Mouse (Mus musculus) brain, embryonic 18.5 days (tissue): ENCODE results near the gene Homer2.

Experiments used
- DNase-seq: peaks from one replicate; pipeline ENCODE4 v3.0.0-alpha.2; 2012; ENCODE audit warnings: low read depth, low spot score

The Homer2 gene

GRCm38 (mm10) chr7:81592686-81593085, 114.6 kb downstream of the Homer2 start:
- no peak for DNase-seq

- no peak for DNase-seq
Observed at GRCm38 (mm10) chr7:81587238-81587637, 120.1 kb downstream of the Homer2 start.

DNA sequence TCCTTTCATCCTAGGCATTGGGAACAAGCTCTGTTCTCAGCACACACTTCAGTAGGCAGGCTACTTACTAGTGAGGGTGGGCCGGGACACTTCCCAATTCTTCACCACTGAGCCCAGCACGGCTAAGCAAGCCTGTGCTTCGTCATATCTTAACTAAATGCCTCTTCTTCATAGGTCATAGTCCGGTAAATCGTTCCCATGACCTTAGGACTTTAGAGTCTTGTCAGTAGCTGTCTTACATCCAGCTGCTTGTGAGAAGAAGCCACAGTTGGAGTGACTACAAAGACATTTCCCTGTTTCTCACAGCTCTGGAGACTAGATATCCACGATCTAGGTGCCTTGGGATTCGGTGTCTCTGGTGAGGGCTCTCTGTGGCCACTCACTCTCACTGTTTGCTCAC, 122.0 kb downstream of the Homer2 start:
- DNase-seq: no peak

- DNase-seq: no peak
Observed at GRCm38 (mm10) chr7:81583512-81583911, 123.8 kb downstream of the Homer2 start.

DNA sequence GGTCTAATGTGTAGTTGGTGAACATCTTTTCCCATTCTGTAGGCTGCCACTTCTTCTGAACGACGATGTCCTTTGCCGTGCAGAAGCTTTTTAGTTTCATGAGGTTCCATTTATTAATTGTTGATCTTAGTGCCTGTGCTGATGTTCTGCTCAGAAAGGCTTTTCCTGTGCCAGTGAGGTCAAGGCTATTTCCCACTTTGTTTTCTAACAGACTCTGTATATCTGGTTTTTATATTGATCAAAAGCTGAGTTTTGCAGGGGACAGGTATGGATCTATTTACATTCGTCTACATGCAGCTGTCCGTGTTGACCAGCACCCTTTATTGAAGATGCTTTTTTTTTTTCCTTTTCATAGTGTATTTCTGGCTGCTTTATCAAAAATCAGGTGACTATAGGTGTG, 128.0 kb downstream of the Homer2 start:
- no peak for DNase-seq

GRCm38 (mm10) chr7:81578413-81578812, 128.9 kb downstream of the Homer2 start:
- no peak for DNase-seq

GRCm38 (mm10) chr7:81577872-81578271, 129.5 kb downstream of the Homer2 start:
- DNase-seq: no peak

DNA sequence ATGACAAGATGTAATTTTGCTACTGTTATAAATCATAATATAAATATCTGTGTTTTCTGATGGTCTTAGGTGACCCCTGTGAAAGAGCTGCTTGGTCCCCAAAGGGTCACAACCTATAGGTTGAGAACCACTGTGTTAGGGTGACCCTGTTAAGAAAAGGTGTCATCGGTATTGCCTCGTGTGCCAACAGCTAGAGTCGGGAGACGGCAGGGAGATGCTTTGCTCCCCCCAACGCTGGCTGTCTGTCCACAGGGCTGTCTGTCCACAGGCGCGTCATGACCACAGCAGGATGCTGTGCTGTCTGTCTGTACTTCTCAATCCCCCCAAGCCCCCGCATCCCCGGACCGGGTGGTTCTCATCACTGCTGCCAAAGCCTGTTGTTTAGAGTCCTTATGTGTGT, 131.7 kb downstream of the Homer2 start:
- DNase-seq: no peak

GRCm38 (mm10) chr7:81573821-81574220, 133.5 kb downstream of the Homer2 start:
- no peak for DNase-seq

DNA sequence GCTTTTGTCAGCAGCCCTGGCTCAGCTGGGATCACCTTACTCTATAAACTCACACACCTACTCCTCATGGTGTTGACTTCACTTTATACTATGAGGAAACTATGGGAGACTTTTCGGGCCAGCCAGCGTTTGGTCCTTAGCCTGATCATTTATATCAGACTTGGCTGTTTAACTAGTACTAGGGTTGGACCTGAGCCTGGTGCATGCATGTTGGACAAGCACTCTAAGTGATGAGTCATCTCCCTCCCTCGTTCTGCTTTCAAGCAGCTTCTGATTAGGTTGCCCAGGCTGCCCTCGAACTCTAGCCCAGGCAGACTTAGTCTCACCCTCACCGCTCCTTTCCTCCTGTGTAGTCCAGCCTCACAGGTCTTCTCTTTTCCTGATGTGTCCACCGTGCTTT, 133.9 kb downstream of the Homer2 start:
- no peak for DNase-seq

DNA sequence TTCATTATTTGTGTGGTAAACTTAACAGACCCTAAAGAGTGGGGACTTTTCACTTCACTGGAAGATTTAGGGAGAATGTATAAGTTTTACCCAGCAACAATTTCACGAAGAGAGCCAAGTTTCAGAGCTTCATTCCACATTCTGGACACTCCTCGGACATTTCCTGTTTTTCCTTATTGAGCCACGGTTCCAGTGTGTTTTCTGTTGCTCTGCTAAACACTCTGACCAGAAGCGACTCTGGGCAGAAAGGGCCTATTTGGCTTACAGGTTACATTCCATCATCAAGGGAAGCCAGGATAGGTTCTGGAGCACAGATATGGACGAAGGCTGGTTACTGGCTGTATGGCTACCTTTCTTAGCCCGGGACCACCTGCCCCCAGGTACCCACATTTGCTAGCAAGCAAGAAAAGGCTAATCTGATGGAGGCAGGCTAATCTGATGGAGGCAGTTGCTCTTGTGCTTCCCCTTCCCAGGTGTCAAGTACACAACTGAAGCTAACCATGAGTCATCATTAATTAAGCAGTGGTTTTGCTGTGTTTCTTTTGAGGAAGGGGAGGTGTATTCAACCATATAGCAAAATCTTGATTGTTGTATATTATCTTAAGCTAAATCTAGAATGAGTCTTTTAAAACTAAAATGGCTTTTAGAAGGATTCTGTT, 134.6 kb downstream of the Homer2 start:
- no peak for DNase-seq

GRCm38 (mm10) chr7:81571941-81572441, 135.3 kb downstream of the Homer2 start:
- no peak for DNase-seq

GRCm38 (mm10) chr7:81571108-81571940, 136.0 kb downstream of the Homer2 start, which contains the start of gene Whamm:
Gene Whamm, plus strand, starts transcription at chr7:81571266.
- peak; percentile 87 for DNase-seq

GRCm38 (mm10) chr7:81570752-81571107, 136.6 kb downstream of the Homer2 start:
- DNase-seq: no peak

DNA sequence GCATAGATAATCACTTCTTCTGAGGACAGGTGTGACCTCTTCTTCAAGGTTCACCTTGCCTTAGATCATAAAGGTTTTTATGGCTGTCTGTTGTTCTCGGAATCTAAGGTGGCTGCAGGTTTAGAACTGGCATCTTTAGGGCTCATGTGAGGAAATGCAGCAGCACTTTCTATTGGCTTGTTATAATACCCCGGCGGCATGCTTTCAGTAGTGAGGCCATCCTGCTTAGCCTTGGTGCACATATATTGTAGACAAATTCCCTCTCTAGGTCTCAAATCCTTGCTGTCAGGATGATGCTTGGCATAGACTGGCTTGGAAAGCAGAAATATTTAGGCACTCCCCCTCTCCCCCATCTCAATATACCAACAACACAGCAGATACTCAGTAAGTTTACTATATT, 137.1 kb downstream of the Homer2 start:
- DNase-seq: no peak

DNA sequence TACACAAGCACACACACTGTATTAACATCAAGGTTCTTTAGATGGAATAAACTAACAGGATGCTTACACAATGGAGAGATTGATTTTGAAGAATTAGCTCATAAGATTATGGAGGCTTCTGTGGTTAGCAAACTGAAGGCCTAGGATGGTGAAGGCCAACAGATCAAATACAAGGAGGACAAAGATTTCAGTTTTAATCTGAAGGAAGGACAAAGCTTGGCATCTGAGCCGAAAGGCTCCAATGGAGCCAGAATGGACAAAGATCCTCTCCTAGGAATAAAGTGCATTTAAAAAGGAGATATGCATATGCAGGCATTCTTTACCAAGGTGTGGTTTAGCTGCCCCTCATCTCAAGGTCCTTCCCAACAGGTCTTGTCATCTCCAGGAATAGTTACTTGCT, 137.5 kb downstream of the Homer2 start:
- no peak for DNase-seq

GRCm38 (mm10) chr7:81567396-81567795, 139.9 kb downstream of the Homer2 start:
- no peak for DNase-seq

DNA sequence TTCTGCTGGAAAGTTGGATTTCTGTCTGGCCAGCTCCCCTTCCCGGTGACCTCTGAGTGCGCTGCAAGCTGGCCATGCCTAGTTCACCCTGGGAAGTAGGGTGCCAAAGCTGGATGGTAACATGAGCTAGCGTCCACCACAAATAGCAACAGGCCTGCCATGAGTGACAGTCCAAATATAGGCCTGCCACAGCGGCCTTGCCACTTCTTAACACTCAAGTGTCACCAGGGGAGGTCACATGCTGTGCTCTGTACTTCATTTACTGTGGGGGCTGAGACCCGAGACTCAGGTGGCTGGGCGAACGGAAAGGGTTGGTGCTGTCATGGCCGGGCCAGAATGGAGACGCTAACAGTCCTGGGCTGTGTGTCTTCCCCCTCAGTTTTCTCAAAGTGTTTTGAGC, 140.4 kb downstream of the Homer2 start, which contains the start of gene Fsd2:
Fsd2 (minus strand) TSS at position 53 of the 400 bp plus-strand sequence.
- no peak for DNase-seq

- DNase-seq: no peak
Observed at GRCm38 (mm10) chr7:81566332-81566731, 141.0 kb downstream of the Homer2 start.

- no peak for DNase-seq
Observed at GRCm38 (mm10) chr7:81565381-81566055, 141.8 kb downstream of the Homer2 start.

DNA sequence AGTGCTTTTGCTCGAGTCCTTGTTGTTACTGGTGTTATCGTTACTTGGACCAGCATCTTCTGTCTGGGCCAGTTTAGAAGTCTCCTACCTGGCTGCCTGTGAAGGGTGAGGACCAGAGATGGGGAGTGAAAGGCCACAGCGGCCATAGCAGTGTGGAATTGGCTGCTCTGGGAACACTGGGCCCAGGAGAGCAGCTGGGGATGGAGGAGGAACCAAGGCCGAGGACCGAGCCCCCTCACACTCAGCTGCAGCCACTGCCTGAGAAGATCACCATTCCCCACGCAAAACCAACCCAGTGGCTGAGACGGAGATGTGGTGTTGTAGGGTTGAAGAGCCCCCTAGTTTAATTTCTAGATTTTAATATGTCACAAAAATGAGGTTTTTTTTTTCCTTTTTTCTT, 142.6 kb downstream of the Homer2 start:
- no peak for DNase-seq

DNA sequence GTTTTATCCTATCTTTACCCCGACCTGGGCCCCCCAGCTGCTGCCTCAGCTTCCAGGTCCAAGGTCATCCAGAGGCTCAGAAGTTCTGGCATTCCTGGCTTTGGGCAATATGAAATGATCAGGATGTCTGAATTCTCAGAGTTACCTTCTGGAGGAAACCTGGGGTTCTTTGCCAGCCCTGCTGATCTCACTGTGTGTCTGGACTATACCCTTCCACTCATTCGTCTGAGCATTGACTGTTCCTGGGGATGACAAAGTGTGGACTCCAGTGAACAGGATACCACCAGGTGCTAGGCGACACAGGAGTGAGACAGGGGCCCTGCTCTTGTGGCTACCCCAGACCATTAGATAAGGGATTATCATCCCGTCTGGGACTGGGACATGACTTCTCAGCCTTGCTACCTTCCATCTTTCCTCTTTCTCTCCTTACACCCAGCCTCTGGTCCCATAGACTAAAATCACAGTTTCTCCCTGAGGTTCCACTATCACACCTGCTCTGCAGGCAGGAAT, 143.8 kb downstream of the Homer2 start:
- DNase-seq: no peak
